Mouse (Mus musculus) retina, adult 2 months (tissue): ENCODE results near the gene Sema4d.

Source experiments
- DNase-seq: peaks from one replicate; pipeline ENCODE4 v3.0.0-alpha.2; 2012; ENCODE audit warnings: low read depth, low spot score

Sema4d gene

DNA sequence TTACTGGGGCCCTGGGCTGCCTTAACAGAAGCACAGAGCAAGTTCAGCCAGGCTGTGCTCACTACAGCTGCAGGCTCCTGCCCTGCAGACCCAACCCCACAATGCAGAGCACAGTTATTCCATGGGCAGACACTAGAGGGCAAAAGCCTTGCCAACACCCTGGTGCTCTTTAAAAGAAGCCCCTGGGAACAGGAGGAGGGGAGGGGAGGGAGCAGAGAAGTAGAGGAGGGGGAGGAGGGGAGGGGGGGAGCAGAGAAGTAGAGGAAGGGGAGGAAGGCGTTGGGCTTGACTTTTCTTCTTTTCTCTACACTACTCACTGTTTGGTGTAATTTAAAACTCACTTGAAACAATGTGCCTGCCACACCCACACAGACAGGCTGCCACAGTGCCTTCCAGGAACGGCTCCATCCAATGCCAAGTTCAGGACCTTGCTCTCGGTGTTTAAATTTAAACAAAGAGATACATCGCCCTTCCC, 63.6 kb downstream of the Sema4d start:
- no peak for DNase-seq

DNA sequence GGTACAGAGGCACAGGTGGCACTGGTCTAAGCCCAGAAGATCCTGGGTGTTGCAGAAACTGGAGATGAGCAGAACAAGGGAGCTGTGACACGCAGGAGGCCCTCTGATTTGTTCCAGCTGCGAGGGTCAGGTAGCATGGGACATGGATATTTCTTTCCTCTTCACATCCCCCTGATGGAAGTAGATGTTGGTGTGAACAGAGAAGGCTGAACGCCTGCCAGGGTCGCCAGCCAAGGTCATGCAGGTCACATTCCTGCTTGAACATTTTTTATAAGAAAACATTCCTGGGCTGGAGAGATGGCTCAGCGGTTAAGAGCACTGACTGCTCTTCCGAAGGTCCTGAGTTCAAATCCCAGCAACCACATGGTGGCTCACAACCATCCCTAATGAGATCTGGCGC, 66.2 kb downstream of the Sema4d start:
- no peak for DNase-seq

DNA sequence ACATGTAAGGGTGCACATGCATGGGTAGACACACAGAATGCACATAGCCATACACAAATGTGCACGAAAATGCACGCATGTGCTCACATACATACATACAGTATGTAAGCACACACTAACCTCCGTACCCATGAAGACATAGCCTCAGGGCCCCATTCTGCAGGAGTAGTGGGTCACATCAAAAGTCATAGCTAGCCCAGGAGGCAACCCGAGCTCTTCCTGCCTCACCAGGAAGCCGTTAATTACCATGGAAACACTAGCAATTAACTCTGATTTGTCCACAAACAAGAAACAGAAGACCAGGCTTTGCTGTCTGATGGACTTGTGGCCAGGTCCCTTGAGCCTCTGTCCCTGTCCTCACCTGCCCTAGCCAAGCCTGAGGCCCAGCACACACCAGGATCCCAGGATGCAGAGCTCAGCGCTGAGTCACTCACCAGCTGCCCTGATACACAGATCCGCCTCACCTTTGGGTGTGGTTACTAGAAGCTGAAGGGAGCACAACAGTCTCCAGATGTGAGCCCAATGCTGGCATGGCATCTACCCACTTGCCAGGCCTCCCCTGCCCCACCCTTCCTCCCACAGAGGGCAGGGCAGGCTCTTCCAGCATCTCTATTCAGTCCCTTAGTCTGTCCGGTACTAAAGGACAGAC, 67.5 kb downstream of the Sema4d start:
- no peak for DNase-seq

DNA sequence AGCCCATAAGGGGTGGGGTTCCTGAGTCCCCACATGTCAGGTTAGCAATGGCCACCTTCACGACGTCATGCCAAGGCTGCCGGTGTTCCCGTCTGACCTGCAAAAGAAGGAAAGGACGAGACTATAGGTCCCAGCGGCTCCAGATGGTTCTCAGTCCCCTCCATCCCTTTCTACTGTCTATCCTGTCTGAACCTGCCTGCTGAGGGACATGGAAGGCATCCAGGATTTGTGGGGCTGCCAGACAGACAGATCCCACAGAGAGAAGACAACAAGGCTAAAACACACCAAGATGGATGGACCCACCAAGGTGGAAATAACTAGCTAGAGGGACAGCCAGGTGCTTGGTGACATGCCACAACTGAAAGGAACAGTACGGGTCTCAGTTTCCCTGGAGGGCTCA, 68.1 kb downstream of the Sema4d start:
- DNase-seq = no peak

DNA sequence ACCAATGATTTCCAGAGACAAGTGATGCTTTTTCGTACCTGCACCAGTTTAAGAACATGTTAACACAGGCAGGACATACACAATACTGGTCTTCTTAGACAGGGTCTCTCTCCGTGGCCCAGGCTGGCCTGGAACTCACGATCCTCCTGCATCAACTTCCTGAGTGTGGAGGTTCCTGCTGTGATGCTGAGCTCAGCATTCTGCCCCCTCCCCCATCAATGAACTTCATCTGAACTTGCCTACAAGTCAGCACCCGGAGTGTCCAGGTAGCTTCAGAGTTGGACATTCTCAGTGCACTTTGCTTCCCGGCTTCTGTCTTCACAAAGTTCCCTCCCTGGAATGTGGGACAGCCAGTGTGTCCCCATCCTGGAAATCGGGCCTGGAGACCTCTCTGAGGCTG, 69.0 kb downstream of the Sema4d start:
- no peak for DNase-seq

GRCm38 (mm10) chr13:51723114-51723513, 70.4 kb downstream of the Sema4d start:
- no peak for DNase-seq

- DNase-seq = no peak
These were observed 73.0 kb downstream of the Sema4d start for GRCm38 (mm10) chr13:51720556-51720955.

GRCm38 (mm10) chr13:51719256-51719655, 74.3 kb downstream of the Sema4d start:
- no peak for DNase-seq

- DNase-seq = no peak
These were observed 76.9 kb downstream of the Sema4d start for GRCm38 (mm10) chr13:51716350-51717263.

DNA sequence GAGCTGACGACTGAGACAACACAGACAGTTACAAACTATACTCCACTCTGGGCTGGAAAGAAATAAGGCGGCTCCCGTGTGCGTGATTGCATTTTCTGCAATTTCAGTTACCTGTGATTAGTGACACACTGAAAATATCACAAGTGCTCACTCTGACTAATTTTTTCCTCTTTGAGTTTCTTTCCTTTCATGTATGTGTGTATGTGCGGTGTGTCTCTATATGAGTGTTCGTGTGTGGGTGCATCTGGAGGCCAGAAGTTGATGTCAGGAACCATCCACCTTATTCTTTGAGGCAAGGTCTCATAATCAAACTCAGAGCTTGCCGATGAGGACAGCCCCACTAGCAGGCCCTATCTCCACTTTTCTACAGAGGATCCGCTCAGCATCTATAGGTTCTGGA, 81.5 kb downstream of the Sema4d start:
- no peak for DNase-seq

DNA sequence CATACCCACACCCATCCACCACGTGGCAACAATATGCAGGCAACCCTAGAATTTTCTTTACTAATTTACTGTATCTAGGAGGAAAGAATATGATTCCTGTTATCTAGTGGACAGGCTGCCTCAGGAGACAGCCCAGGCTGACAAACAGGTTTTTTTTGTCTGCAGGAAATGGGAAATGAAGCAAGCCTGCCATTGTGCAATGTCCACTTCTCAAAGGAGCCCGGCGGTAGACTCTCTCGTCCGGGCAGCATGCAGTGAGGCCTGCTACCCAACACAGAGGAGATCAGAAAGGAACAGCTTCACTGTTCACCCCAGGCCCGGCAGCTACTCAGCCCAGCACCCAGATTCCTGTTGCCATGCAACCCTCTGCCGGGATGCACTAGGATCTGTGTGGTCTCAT, 82.8 kb downstream of the Sema4d start:
- DNase-seq = no peak

DNA sequence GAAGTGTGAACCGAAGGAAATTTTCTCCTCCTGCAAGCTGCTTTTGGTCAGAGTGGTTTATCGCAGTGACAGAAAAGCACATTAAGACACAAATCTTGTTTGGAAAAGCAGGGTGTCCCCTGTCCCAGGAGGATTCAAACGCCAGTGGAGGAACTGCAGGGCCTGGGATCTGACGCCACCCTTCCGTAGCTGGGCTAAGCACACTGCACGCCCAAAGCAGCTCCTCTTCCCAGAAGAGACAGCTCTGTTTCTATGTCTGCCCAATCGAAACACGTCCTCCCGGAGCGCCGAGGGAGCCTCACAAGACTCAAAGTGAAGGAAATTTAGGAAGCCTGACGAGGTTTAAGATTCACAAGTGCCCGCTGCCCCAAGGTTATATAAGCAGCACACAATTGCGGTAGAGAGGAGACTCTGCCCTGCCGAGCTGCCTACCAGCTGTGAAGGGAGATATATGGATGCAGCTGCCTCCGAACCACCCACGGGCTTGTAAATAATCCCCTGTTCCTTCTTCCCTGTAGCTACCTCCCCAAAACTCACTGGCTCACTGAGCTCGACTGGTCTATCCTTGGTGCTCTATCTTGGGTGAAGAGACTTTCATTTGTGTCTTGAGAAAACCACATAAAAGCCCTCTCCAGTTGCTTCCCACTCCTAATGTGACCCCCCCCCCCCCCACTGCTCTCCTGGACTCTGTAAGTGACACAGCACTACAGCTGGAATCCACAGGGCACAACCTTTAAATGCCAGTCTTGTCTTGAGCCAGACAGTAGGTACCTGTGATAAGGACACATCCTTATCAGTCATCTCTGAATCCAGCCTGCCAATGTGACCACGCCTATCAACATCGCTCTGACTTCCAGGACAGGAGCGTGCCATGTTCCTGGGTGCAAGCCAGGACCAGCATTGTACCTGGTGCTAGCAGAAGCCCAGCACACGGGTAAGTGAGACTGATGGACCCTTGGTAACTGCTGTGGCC, 87.4 kb downstream of the Sema4d start:
- no peak for DNase-seq

- DNase-seq = no peak
These were observed 89.7 kb downstream of the Sema4d start for GRCm38 (mm10) chr13:51703893-51704292.

GRCm38 (mm10) chr13:51698318-51698717, 95.2 kb downstream of the Sema4d start:
- no peak for DNase-seq

DNA sequence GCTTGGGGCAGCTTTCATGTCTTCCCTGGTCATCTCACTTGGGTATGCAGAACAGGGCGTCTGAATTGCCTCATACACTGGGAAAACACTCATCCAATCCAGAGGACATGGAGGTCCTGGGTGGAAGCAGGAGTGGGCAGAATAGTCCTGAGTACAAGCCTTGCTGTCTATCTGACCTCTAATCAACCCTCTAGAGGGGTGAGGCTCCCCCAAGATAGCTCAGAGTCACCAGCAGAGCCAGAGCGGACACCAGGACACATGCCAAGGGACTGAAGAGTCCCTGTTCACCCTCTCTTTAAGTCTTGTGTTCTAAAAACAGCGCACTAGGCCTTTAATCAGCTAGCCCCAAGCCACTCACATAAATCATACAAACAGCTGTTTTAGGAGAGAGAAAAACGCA, 95.7 kb downstream of the Sema4d start:
- no peak for DNase-seq

DNA sequence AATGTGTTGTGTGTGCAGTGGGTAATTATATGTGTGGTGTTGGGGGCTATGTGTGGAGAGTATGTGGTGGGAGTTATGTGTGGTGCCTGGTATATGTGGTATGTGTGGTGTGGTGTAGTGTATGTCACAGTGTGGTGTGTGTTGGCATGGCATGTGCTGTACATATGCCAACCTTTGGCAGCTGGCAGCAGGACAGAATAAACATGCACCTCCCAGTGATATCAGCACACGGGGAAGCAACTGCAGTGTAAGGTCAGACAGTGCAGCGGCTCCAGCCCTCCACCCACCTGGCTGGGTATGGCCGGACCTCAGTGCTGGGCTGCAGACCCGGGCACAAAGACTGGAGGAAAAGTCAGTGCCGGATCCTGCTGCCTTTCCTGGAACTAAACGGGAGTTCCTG, 96.1 kb downstream of the Sema4d start:
- no peak for DNase-seq

DNA sequence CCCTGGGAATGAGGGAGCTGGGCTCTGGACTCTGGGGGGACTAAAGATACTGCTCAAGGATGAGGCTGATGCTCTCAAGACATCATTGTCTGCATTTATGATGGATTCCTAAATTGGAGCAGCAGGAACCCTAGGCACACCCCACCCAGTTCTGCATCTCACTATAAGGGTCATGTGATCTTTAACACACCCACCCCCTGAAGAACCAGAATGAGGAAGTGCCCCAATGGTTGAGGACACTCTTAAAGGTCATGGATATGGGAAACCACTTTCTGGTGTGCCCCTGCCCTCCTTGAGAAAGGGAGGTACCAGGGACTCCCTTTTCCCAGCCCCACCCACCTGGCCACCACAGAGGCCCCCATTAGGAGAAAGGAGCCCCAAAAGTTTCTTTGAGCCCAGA, 97.1 kb downstream of the Sema4d start:
- no peak for DNase-seq

DNA sequence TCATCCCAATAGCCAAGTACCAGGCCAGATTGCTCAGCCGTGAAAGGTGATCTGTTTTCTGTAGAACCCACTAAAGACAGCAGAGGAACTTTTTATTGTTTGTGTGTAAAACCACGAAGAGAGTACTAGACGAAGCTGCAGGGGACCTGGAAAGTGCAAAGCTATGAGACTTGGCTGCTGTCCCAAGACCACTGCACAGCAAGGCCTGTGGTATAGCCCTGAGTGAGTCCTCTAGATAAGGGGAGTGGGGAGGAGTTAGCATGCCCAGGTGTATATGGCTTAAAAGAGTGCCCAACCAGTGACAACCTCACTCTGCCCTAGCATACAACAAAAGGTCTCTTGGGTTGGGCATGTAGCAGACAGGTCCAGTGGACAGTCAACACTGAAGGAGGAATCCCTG, 104.9 kb downstream of the Sema4d start:
- no peak for DNase-seq

DNA sequence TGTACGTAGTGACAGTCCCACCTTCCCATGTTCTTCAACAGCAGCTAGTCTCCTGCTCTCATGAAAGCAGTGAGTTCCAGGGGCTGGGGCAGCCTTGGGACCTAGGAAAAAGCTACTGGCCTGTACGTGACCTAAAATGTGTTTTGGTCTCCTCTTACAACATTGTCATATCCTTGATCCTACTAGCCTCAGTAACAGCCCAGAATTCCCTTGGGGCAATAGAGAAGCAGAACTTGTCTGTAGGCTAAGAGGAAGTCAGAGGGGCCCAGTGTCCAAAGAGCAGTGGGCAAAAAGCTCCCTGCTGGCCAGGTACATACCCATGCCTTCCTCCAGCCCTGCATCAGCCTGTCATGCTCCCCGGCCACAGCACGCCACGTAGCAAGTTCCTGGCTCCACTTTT, 106.6 kb downstream of the Sema4d start:
- DNase-seq = no peak

DNA sequence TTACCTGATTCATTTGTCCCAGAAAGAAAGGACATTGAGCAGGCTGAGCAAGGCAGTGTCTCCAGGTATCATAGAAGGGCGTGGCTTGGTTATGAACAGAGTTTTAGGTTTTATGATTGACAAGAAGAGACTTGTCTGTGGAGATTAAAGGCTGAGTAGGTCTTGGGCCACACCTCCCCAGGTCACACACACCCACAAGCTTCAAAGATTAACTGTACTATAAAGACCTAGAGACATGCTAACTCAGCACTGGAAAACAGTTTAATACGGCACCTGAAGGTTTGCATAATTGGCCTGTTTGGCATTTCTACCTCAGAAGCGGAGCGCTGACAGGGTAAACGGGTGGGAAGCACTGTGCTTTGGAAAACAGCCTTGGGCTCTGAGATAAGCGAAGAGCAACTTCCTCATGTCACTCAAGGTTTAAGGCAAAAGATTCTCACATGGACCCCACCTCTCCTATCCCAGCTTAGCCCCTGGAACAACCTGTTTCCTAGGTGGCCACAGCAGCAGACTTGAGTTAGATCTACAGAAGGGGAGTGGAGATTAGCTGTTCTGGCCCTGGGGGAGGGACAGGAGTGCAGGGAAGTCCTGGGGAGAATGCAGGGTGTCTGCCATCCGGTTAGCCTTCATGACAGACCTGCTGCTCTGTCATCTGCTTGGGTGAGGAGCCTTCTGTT, 108.1 kb downstream of the Sema4d start:
- DNase-seq = peak; percentile 25

- DNase-seq = no peak
These were observed 111.9 kb downstream of the Sema4d start for GRCm38 (mm10) chr13:51681634-51682033.
